Mouse (Mus musculus) cerebral cortex, adult 2 months (tissue): ENCODE measurements around the gene Tsfm.

Source experiments
- WGBS: fragments of 180-500 bp; shearing (Covaris S2); methylation state at CpG from one replicate; pipeline ENCODE4 v1.1.7; 2018; 5-methylcytosine and 5-hydroxymethylcytosine counted together

The Tsfm gene

GRCm38 (mm10) chr10:127041774-127042338 lies 11.2 kb upstream of the Tsfm start:
- under 1% methylated on average over 44 of the region's 44 CpGs for WGBS

GRCm38 (mm10) chr10:127041274-127041766 lies 10.7 kb upstream of the Tsfm start, which contains the start of the genes Mettl1 and Eef1akmt3:
Mettl1 (plus strand) TSS chr10:127041414.
Eef1akmt3 (minus strand) TSS chr10:127041513.
- under 1% methylated on average over 28 of the region's 28 CpGs for WGBS

GRCm38 (mm10) chr10:127040569-127041214 lies 10.1 kb upstream of the Tsfm start:
- 2% methylated on average over 20 of the region's 20 CpGs for WGBS

GRCm38 (mm10) chr10:127037641-127038040 lies 7.0 kb upstream of the Tsfm start:
- WGBS = 81% methylated on average over 12 of the region's 12 CpGs

GRCm38 (mm10) chr10:127036273-127036672 lies 5.6 kb upstream of the Tsfm start:
- WGBS = 85% methylated on average over 12 of the region's 12 CpGs

- 86% methylated on average over 8 of the region's 8 CpGs for WGBS
Measured at GRCm38 (mm10) chr10:127033301-127033741, 2.7 kb upstream of the Tsfm start.

- WGBS = 68% methylated on average over 16 of the region's 16 CpGs
Measured at GRCm38 (mm10) chr10:127018422-127018821, 12.2 kb downstream of the Tsfm start.

- 36% methylated on average over 2 of the region's 2 CpGs for WGBS
Measured at GRCm38 (mm10) chr10:127017071-127017470, 13.6 kb downstream of the Tsfm start.

- 69% methylated on average over 5 of the region's 5 CpGs for WGBS
Measured at GRCm38 (mm10) chr10:127016488-127016887, 14.2 kb downstream of the Tsfm start.

GRCm38 (mm10) chr10:127003806-127004205 lies 26.8 kb downstream of the Tsfm start:
- 72% methylated on average over 7 of the region's 7 CpGs for WGBS

- 87% methylated on average over 8 of the region's 8 CpGs for WGBS
Measured at GRCm38 (mm10) chr10:127003334-127003733, 27.3 kb downstream of the Tsfm start.

- 89% methylated on average over 5 of the region's 5 CpGs for WGBS
Measured at GRCm38 (mm10) chr10:127002765-127003164, 27.9 kb downstream of the Tsfm start.

GRCm38 (mm10) chr10:127002056-127002455 lies 28.6 kb downstream of the Tsfm start:
- WGBS = 67% methylated on average over 1 of the region's 1 CpGs

- 81% methylated on average over 9 of the region's 9 CpGs for WGBS
Measured at GRCm38 (mm10) chr10:127001297-127001696, 29.3 kb downstream of the Tsfm start.

GRCm38 (mm10) chr10:127000529-127000928 lies 30.1 kb downstream of the Tsfm start, which contains the start of gene Avil:
Avil (plus strand) TSS chr10:127000709.
- WGBS = 82% methylated on average over 5 of the region's 5 CpGs

- 52% methylated on average over 13 of the region's 13 CpGs for WGBS
Measured at GRCm38 (mm10) chr10:126997340-126998113, 33.1 kb downstream of the Tsfm start.

- 74% methylated on average over 3 of the region's 3 CpGs for WGBS
Measured at GRCm38 (mm10) chr10:126993621-126994020, 37.0 kb downstream of the Tsfm start.

GRCm38 (mm10) chr10:126991676-126992075 lies 39.0 kb downstream of the Tsfm start:
- WGBS = 52% methylated on average over 3 of the region's 3 CpGs

- WGBS = 24% methylated on average over 7 of the region's 7 CpGs
Measured at GRCm38 (mm10) chr10:126990313-126991056, 40.2 kb downstream of the Tsfm start.

GRCm38 (mm10) chr10:126988513-126989165 lies 42.0 kb downstream of the Tsfm start:
- 56% methylated on average over 5 of the region's 5 CpGs for WGBS
